Mouse (Mus musculus) adrenal gland, postnatal 0 days (tissue): Measurements from ENCODE around the gene Cdc42ep4. TPM values are rescaled to one million over a fixed set of nuclear protein-coding genes. Genes with fewer than 3 reads are reported as not detected.

ENCODE experiments used
- polyA plus RNA-seq: library from polyadenylated mRNA; unstranded; fragments of >200 nt; fragmentation: Nextera tagmentation; extraction: Ambion mirVana; gene quantifications from 2 replicates; pipeline ENCODE4 v1.2.1, GENCODE M21; 2015

Gene Cdc42ep4
- 44.2 and 60.5 TPM in 2 replicates for polyA plus RNA-seq

DNA sequence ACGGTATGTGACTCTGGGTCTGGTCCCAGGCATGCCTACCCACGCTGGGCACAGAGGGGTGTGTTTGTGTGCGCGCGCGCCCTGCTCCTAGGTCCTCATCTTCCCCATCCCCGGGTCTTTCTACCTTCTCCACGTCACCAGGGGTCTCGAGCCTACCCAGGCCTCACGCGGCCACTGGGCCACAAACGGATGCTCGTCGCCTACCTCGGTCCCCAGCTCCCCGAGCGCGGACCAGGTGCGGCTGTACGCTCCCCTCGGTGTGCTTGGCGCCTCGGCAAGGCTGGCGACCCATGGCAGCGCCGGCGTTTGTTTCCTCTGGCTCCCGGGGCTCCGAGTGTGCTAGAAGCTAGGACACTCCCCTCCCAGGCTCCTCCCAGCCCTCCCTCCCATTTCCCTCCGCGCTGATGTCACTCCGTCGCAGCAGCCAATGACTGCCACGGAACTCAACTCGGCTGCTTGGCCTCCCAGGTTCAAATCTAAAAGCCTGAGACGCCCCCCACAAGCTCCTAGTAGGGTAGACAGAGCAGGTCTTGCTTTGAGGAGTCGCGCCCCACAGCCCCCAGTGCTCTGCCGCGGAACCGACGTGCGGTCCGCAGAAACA lies at the start of gene Cdc42ep4:
Gene Cdc42ep4, minus strand, starts transcription at position 398 of the 601 bp plus-strand sequence.

DNA sequence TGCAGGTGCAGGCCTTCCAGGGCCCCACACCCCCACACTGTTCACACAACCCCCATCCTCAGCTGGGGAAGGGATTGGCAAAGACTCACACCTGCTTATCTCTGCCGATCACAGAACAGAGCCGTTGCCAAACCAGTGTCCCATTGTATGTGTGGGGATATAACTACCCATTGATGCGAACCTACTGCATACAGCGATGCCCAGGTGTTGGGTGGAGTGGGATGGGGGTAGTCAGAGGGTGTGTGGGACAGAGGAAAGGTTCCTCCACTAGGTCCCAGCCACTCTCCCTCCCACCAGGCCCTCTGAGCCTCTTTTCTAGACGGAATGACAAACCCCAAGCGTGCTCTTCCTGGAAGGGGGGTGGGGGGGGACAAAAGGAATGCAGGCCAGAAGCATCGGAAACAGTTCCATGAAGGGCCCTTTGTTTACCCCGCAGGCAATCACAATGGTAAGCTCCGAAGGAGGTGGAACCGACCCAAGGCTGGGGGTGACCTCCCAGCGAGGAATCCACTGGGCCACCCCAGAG lies 41.9 kb downstream of the Cdc42ep4 start, which contains the start of gene Cpsf4l:
Gene Cpsf4l, minus strand, starts transcription at position 287 of the 526 bp plus-strand sequence.

DNA sequence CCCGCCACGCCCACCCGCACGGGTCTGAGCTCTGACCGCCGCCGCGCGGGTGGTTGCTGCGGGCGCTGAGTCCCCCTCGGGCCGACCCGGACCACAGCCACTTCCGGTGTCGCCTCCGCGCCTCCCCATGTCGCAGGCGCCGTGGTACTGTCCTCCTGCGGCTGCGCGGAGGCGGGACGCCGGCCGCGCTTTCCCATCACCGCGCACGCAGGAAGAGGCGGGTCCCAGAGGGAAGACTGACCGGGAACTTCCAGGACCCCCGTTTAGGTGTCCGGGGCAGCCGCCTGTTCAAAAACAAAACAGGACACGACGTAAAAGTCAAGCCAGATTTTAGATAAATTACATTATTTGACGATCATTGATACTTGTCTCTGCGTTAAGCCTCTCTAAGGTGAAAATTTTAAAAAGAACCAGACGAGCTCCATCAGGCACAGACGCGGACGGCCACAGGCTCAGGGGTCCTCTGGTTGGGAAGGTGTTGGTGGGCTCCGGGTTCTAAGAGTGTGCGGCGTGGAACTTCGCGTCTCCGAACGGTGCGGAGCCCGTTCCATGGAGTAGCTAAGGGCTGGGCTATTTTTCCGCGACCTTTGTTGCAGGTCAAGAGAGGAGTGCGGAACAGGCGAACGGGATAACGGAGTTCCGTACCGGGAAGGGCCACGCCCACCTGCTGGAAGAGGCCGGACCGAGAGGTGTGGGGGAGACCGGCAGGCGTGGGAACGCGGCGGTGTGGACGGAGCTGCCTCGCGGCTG lies 67.5 kb downstream of the Cdc42ep4 start, which contains the start of the genes Fam104a and D11Wsu47e:
Gene Fam104a, minus strand, starts transcription at position 199 of the 750 bp plus-strand sequence.
Gene D11Wsu47e, plus strand, starts transcription at position 456 of the 750 bp plus-strand sequence.

Other genes with a start within 250 kb of the Cdc42ep4 start
- gene Sstr2, start 132.5 kb downstream of the Cdc42ep4 start, polyA plus RNA-seq = 4.3 and 4.5 TPM in 2 replicates
- 14.9 and 21.4 TPM in 2 replicates for gene Cog1, start 102.7 kb downstream of the Cdc42ep4 start, polyA plus RNA-seq
- 17.1 and 24.4 TPM in 2 replicates for gene Slc39a11, start 101.8 kb downstream of the Cdc42ep4 start, polyA plus RNA-seq
- 41.9 and 43.5 TPM in 2 replicates for gene Fam104a, start 67.7 kb downstream of the Cdc42ep4 start, polyA plus RNA-seq
- 11.4 and 16.8 TPM in 2 replicates for gene D11Wsu47e, start 67.5 kb downstream of the Cdc42ep4 start, polyA plus RNA-seq
- gene Cpsf4l, start 41.9 kb downstream of the Cdc42ep4 start, polyA plus RNA-seq = 0.37 TPM in 1 of 2 replicates, not detected in the other